20 mouse cellular contexts compared by ENCODE assay signal in the genomic region with DNA sequence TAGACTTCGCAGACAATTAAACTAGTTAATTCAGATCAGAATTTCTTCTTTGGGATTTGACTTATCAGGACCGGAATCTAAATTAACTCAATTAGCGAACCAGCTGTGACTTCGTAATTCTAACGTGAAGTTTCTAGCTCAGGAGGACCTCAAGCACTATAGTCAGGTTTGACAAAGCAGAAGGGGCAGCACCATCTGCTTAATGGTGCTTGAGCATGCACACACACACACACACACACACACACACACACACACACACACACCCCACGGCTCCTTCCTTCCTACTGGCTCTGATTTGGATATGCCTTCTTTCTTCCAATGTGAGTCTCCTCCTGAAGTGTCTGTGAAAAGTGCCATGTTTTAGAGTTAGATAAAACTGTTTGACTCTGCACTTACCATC. TPM values are rescaled to one million over a fixed set of nuclear protein-coding genes. Genes with fewer than 3 reads are reported as not detected.
A peak's percentile ranks its signal among the peaks of the same experiment; 100 is the strongest.
DNase-seq lines count a peak whose midpoint lies in the region; ATAC-seq and TF ChIP-seq lines count a peak whose summit lies in the region.
"Had no signal": no experiment of that assay in that cellular context is flagged by ENCODE, and none has a peak within 500 bp of the region (broad histone marks: within the 10 kb centered on the region; RNA-seq: fewer than 3 reads in every experiment).

No protein-coding gene starts in this region.

- TF ChIP-seq CTCF in brain, embryonic 14.5 days (IDR thresholded peaks at IDR 0.05; ENCODE audit: borderline replicate concordance, extremely low read depth, insufficient read depth, insufficient read length) = no peak

- no peaks in the 10 kb centered on the region for H3K27me3 ChIP-seq in midbrain, embryonic 11.5 days (ENCODE audit: control insufficient read depth, insufficient read depth, low read length)
- no peaks in the 10 kb centered on the region for H3K27me3 ChIP-seq in midbrain, embryonic 15.5 days (replicated peaks)
- H3K27me3 ChIP-seq in neural tube, embryonic 15.5 days (replicated peaks) = no peaks in the 10 kb centered on the region
- no peaks in the 10 kb centered on the region for H3K27me3 ChIP-seq in forebrain, embryonic 12.5 days
- H3K27me3 ChIP-seq: embryonic facial prominence, embryonic 12.5 days; embryonic facial prominence, embryonic 15.5 days; forebrain, embryonic 15.5 days; hindbrain, embryonic 15.5 days; intestine, embryonic 15.5 days had no signal

- no peak overlapping the region for H3K4me2 ChIP-seq in midbrain, embryonic 11.5 days
- H3K4me2 ChIP-seq in midbrain, embryonic 15.5 days = no peak overlapping the region
- no peak overlapping the region for H3K4me2 ChIP-seq in neural tube, embryonic 15.5 days
- H3K4me2 ChIP-seq in forebrain, embryonic 12.5 days = no peak overlapping the region
- H3K4me2 ChIP-seq: embryonic facial prominence, embryonic 12.5 days; embryonic facial prominence, embryonic 15.5 days; forebrain, embryonic 15.5 days; heart, embryonic 11.5 days; hindbrain, embryonic 15.5 days; intestine, embryonic 15.5 days had no signal

- H3K27ac ChIP-seq in midbrain, embryonic 11.5 days (ENCODE audit: low read depth, low read length) = no peak overlapping the region
- no peak overlapping the region for H3K27ac ChIP-seq in midbrain, embryonic 15.5 days
- no peak overlapping the region for H3K27ac ChIP-seq in neural tube, embryonic 15.5 days (replicated peaks)
- H3K27ac ChIP-seq in forebrain, embryonic 12.5 days = no peak overlapping the region
- H3K27ac ChIP-seq: embryonic facial prominence, embryonic 12.5 days; embryonic facial prominence, embryonic 15.5 days; forebrain, embryonic 15.5 days; hindbrain, embryonic 15.5 days; intestine, embryonic 15.5 days had no signal

- WGBS in midbrain, embryonic 11.5 days = 84% methylated on average over 6 of the region's 6 CpGs
- WGBS in midbrain, embryonic 15.5 days = 61% methylated on average over 6 of the region's 6 CpGs
- 26% methylated on average over 6 of the region's 6 CpGs for WGBS in neural tube, embryonic 15.5 days
- WGBS in forebrain, embryonic 12.5 days = 59% methylated on average over 6 of the region's 6 CpGs

- H3K4me3 ChIP-seq in midbrain, embryonic 11.5 days (ENCODE audit: low read depth, low read length) = no peak overlapping the region
- H3K4me3 ChIP-seq in midbrain, embryonic 15.5 days = no peak overlapping the region
- no peak overlapping the region for H3K4me3 ChIP-seq in neural tube, embryonic 15.5 days (replicated peaks)
- H3K4me3 ChIP-seq in forebrain, embryonic 12.5 days (replicated peaks) = no peak overlapping the region
- H3K4me3 ChIP-seq: embryonic facial prominence, embryonic 12.5 days; embryonic facial prominence, embryonic 15.5 days; forebrain, embryonic 15.5 days; hindbrain, embryonic 15.5 days; intestine, embryonic 15.5 days had no signal

- no peaks in the 10 kb centered on the region for H3K36me3 ChIP-seq in midbrain, embryonic 11.5 days (ENCODE audit: control insufficient read depth, insufficient read depth, low read length)
- no peaks in the 10 kb centered on the region for H3K36me3 ChIP-seq in midbrain, embryonic 15.5 days (replicated peaks)
- H3K36me3 ChIP-seq in neural tube, embryonic 15.5 days = no peaks in the 10 kb centered on the region
- H3K36me3 ChIP-seq in forebrain, embryonic 12.5 days (replicated peaks) = no peaks in the 10 kb centered on the region
- H3K36me3 ChIP-seq: embryonic facial prominence, embryonic 12.5 days; embryonic facial prominence, embryonic 15.5 days; forebrain, embryonic 15.5 days; hindbrain, embryonic 15.5 days; intestine, embryonic 15.5 days had no signal

- H3K9me3 ChIP-seq in midbrain, embryonic 11.5 days (ENCODE audit: control insufficient read depth, low read length) = no peaks in the 10 kb centered on the region
- H3K9me3 ChIP-seq in midbrain, embryonic 15.5 days = no peaks in the 10 kb centered on the region
- no peaks in the 10 kb centered on the region for H3K9me3 ChIP-seq in neural tube, embryonic 15.5 days (replicated peaks)
- H3K9me3 ChIP-seq in forebrain, embryonic 12.5 days = no peaks in the 10 kb centered on the region
- H3K9me3 ChIP-seq: embryonic facial prominence, embryonic 12.5 days; embryonic facial prominence, embryonic 15.5 days; forebrain, embryonic 15.5 days; hindbrain, embryonic 15.5 days; intestine, embryonic 15.5 days had no signal

- no peak for ATAC-seq in midbrain, embryonic 11.5 days (ENCODE audit: low FRiP score)
- ATAC-seq in midbrain, embryonic 15.5 days (replicated peaks) = no peak
- peak; percentile 61; the same call in 1 of the 2 replicates for ATAC-seq in neural tube, embryonic 15.5 days (ENCODE audit: low FRiP score)
- no peak for ATAC-seq in monocyte, adult 5-6 weeks (replicated peaks; ENCODE audit: insufficient number of reproducible peaks, low FRiP score, low TSS enrichment, poor library complexity, severe bottlenecking)
- ATAC-seq in forebrain, embryonic 12.5 days (ENCODE audit: low FRiP score) = no peak
- ATAC-seq: activated CD4-positive, CD25-positive, alpha-beta regulatory T cell, adult 4 months; CD4-positive, CD25-positive, alpha-beta regulatory T cell, adult 4 months; forebrain, embryonic 15.5 days; intestine, embryonic 15.5 days had no signal

- H3K4me1 ChIP-seq in midbrain, embryonic 11.5 days (ENCODE audit: control insufficient read depth, insufficient read depth, low read length) = no peaks in the 10 kb centered on the region
- 0 out of 2 replicates have a peak, but pooled peaks cover 10% of the 10 kb centered on the region for H3K4me1 ChIP-seq in midbrain, embryonic 15.5 days
- H3K4me1 ChIP-seq in neural tube, embryonic 15.5 days = peaks cover 18% of the 10 kb centered on the region
- no peaks in the 10 kb centered on the region for H3K4me1 ChIP-seq in forebrain, embryonic 12.5 days
- H3K4me1 ChIP-seq: intestine, embryonic 15.5 days had no signal

- H3K9ac ChIP-seq in midbrain, embryonic 11.5 days (ENCODE audit: low read length) = no peak overlapping the region
- H3K9ac ChIP-seq in midbrain, embryonic 15.5 days = no peak overlapping the region
- H3K9ac ChIP-seq in neural tube, embryonic 15.5 days (replicated peaks) = no peak overlapping the region
- H3K9ac ChIP-seq in forebrain, embryonic 12.5 days = no peak overlapping the region
- H3K9ac ChIP-seq: embryonic facial prominence, embryonic 12.5 days; embryonic facial prominence, embryonic 15.5 days; forebrain, embryonic 15.5 days; hindbrain, embryonic 15.5 days; intestine, embryonic 15.5 days had no signal

- peak; percentile 53 for DNase-seq in midbrain, embryonic 11.5 days (ENCODE audit: low spot score, missing footprints)
- DNase-seq in brain, embryonic 14.5 days (ENCODE audit: low read depth) = peak; percentile 37
- DNase-seq: adrenal gland, adult 8-10 months; adrenal gland, postnatal 25 days; cerebellum, adult 18-20 months; cerebellum, adult 9-11 months; cerebellum, postnatal 25 days; gastrocnemius, postnatal 36 days had no signal

- TF ChIP-seq POLR2A in brain, embryonic 14.5 days (IDR thresholded peaks at IDR 0.05; ENCODE audit: borderline replicate concordance, extremely low read depth, insufficient read depth, insufficient read length, poor library complexity, severe bottlenecking) = no peak

RNA-seq across cellular contexts. Expression of a gene that starts 18.7 kb away (rescaled TPM):
- polyA plus RNA-seq in midbrain, embryonic 11.5 days (2014; fragmentation: Nextera tagmentation; extraction: Ambion mirVana) = 16.0 and 16.4 TPM in 2 replicates
- polyA plus RNA-seq in midbrain, embryonic 15.5 days (2015; fragmentation: Nextera tagmentation; extraction: Ambion mirVana) = 15.9 and 16.7 TPM in 2 replicates
- 19.8 and 21.6 TPM in 2 replicates for polyA plus RNA-seq in brain, embryonic 14.5 days (2012; rRNA removed)
- 14.9 and 17.8 TPM in 2 replicates for polyA plus RNA-seq in neural tube, embryonic 15.5 days (2015; fragmentation: Nextera tagmentation; extraction: Ambion mirVana)
- total RNA-seq in monocyte, adult 5-6 weeks (2017) = 1.6 to 6.9 TPM (median 2.0 TPM) in 3 replicates
- 18.4 and 20.1 TPM in 2 replicates for polyA plus RNA-seq in forebrain, embryonic 12.5 days (2016; fragmentation: Nextera tagmentation; extraction: Ambion mirVana)
